Mouse (Mus musculus): Measurements from ENCODE around the gene Ptprn2.

GRCm38 (mm10) chr12:117236981-117237380, 751.5 kb downstream of the Ptprn2 start:
- TF ChIP-seq MAX (IDR thresholded peaks at IDR 0.05; ENCODE audit: low read depth) (no peak), POLR2A (IDR thresholded peaks at IDR 0.05; ENCODE audit: insufficient read length, low read depth) (no peak), POLR2AphosphoS2 (IDR thresholded peaks at IDR 0.05; ENCODE audit: insufficient read length, low read depth) (no peak)
